Mouse (Mus musculus) thymus, adult 18-20 months (tissue): ENCODE data around the gene Usp46.
"Not testable (repeated sequence)": the region's sequence is repeated elsewhere in the genome, so short reads cannot be mapped to it uniquely, and the experiment has no call there.

Experiments used
- DNase-seq, 2 experiments: peaks; one replicate each; pipeline ENCODE4 v3.0.0; 2022; ENCODE audit warnings: mixed read lengths in 2 of 2

The Usp46 gene

DNA sequence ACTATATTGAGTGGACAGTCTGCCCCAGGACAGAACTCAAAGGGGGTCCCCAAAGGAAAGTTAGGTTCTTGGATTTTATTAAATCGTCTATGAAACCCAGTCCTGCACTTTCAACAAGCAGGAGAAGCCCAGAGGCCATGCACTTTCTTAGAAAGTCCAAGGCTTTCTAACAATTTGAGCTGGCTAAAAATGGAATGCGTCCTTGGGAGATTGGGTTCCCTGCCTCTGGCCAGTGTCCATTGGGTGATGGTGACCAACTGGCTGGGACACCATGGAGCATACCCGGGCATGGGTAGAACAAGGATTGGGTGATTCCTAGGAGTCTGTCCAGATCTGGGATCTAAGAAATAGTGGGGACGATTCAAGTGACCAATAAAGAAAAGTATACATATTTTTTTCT, 47.7 kb downstream of the Usp46 start:
- no peak for DNase-seq

DNA sequence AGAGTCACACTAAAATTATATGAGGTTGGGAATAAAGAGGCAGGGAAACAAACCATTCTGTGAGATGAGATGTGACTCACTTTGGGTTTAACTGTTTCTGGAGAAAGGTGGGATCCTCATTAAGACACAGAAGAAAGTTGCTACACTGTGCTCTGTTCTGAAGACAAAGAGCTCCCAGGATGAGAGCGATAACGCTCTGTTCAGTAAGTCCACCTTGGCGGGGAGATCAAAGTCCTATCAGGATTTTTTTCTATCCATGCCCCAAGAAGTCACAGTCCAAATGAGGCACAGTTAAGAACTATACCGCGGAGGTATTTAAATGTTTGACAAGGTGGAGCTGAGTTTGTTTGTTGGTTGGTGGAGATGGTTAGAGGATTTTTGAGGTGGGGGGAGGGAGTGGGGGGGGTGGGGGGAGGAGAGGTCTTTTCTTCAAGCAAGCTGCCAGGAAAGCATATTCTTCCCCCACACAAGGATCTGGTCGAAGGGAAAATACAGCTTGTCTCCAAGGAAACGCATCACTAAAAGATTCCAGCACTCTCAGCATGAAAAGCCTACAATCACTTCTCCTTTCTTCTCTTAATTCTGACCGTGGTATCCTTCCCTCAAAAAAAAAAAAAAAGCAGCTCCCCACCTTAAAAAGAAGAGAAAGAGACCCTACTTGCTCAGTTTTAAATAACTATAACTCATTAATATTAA, 49.2 kb downstream of the Usp46 start:
- no peak for DNase-seq

DNA sequence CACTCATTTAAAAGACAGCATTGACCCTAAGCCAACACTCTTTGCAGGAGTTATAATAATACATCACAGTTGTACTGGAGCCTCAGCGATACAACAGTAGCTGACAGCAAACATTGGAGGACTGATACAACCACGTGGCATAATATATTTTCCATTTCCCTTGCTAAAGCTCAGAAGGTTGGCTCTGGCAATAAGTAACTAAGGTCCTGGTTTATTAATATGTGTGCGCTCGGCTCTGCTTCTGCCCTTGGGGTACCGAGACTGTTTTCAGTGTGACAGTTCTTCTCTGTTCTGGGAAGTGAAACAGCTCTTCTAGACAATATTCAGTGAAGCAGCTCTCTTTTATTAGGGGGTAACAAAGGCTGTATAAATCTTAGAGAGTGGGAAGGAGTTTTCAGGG, 50.7 kb downstream of the Usp46 start:
- no peak for DNase-seq

DNA sequence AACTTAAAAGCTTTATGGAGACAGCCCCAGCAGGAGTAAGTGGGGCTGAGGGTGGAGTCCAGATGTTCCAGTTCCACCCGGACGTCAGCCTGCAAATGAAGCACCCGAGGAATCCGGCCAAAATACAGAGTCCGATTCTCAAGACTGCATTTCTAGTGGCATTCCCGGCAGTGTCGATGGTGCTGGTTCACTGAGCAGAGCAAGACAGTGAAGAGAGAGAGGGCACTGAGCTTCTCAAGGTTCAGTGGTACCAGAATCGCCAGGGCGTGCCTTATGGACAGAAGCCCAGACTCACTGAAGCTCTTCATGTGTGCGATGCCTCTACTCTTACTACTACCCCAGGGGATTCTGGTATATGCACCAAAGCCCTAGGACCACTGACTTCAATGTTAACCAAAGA, 56.6 kb downstream of the Usp46 start:
- DNase-seq: no peak

DNA sequence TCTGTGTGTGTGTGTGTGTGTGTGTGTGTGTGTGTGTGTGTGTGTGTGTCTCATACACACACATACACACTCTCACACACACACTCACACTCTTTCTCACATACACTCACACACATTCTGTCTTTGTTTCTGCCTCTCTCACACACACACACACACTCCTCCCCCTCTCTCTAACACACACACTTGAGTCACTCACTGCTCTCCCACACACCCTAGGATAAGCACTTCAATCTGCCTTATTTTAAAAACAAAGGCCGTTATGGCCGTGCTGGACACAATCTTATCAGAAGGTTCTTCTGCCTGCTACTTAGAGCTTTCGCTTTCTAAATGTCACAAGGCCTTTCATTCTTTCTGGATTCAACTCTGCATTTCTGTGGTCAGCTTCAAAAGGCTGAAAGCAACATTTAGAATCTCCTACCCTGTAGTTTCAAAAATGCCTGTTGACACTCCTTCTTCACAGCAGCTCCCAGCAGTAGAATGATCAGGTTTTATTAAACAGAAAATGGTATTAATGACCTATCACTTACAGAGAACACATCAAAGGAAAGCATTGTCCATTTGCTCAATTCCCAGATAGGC, 60.6 kb downstream of the Usp46 start:
- no peak for DNase-seq

DNA sequence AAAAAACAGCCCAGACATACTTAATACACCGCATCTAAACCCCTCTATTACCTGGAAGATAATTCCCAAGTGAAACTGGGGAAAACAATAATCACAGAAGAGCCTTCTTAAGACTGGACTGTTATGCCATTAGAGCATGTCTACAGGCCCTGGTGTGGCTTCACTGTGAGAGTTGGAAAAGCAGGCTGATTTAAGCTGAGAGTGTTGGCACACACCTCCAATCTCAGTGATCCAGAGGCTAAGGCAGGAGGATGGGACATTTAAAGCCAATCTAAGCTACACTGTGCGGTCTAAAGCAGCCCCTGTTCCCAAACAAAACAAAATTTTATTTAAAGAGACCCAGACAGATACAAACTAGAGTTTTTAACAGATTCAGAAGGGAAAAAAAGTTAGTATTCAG, 62.3 kb downstream of the Usp46 start:
- DNase-seq: no peak

DNA sequence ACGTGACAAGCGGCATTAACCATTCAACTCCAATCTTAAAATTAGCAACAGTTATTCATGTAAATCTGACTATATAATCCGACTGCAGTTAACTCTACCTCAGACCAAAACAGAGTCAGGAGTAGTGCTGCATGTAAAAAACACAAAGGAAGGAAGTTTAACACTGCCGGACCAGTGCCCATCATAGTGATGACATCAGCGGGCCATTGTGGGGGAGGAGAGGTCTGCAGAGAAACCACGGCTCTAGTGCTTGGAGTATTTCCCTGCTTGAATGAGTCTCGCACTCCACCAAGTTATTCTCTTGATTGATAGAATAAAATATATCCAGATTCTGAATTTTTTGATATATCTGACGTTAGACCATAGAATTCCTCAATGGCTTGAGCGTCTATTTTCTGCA, 66.5 kb downstream of the Usp46 start:
- DNase-seq: no peak

DNA sequence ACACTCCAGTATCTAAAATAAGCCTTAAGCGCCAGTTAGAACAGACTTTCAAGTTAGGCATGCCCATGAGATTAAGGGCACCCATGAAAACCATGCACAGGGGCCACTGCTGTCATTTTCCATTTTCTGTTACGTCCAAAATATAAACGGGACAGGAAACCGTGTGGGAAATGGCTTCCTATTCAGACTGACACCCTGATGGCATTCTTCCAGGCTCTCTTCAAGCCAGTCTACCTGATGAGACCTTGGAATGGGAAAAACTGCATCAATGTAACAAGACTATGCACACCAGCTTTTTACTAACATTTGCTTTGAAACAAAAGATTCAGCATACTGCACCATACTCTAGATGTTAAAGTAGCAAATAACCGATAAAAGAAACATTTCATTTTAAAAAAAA, 69.3 kb downstream of the Usp46 start:
- no peak for DNase-seq

DNA sequence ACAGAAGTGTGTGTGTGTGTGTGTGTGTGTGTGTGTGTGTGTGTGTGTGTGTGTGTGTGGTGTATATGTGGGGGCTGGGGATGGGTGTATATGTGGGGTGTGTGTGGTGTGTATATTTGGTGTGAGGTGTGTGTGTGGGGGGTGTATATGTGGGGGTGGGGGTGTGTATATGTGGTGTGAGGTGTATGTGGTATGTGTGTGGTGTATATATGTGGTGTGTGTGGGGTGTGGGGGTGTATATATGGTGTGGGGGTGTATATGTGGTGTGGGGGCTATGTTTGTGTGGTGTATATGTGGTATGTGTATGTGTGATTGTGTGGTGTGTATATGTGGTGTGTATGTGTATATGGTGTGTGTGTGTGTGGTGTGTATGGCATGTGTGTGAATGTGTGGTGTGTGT, 73.4 kb downstream of the Usp46 start:
- no peak for DNase-seq

DNA sequence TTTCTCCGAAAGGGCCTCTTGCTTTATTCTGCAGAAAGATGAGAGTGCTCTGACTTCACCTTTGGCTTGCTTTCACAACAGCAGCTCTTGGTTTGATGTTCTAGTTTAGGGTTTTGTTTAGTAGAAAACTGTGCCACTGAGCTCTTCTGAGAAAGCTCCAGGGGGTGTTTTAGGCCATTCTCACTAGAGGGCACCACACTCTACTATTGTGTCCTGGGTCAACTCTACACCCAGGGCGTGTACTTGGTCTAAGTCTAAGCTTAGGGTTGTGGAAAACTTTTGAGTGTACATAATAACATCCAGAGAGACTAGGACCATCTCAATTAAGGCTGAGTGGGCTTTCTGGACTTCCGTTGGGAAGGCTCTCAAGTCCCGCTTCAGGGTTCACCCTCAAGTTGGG, 74.7 kb downstream of the Usp46 start:
- no peak for DNase-seq

DNA sequence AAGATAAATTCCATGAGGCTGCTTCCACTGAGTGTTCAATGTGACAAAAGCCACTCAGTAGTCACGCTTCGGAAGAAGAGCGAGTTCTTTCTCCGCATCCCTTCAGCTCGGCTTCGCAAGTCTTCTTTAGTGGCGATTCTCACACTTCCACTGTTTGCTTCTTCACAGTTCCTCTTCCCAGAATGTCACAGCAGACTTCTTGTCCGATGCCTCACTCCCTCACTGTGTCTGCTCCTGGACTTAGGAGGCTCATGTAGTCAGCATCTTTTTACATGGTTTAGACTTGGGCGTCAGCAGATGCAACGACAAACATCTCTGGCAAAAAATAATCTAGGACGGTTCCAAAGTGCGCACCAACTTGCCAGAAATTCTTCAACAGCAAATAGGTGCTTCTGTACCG, 75.9 kb downstream of the Usp46 start:
- no peak for DNase-seq

DNA sequence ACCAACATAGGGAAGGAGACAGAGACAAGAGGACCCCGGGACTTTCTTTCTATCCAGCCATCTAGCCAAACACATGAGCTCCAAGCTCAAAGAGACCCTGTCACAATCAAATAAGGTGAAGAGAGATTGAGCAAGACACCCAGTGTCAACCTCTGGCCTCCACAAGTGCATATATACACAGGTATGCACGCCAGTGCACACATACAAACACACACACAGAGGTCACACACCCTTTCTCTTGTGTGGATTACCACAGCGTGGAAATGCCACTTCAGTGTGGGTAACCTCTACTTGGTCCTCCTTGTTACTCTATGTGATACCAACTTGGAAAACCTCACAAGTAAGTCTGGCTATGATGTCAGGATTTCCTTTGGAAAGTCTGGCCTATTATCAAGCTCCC, 78.7 kb downstream of the Usp46 start:
- no peak for DNase-seq

DNA sequence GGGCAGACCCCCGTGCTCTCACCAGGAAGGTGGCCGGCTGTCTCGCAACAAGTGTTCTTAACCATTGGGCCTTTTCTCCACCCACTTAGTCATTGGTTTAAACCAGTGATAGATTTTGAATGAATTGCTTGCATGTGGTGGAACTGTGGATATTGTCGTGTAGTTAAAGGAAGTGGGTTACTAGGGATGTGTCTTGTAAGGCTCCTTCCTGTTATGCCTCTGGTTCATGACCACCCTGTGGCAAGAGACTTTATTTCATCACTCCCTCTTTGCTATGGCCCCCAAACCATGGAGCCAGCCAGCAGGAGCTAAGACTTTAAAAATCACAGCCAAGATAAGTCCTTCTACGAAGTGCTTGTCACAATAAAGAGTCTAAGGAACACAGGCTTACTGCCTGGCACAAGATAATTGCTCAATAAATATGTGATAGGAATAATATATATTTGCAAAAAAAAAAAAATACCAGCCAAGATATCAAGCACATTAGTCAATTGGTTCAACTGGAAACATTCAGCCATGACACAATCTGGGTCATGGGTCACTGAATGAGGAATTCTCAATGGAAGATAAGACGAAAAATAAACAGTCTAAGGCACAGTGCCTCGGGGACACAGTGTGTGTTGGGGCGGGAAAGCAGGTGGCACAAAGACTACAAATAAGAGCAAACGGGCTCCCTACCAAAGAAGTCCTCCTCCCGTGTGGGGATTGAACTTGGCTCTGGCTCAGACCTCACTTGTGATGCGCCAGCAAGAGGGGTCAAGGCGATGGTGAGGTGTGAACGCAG, 80.3 kb downstream of the Usp46 start:
- DNase-seq: no peak

DNA sequence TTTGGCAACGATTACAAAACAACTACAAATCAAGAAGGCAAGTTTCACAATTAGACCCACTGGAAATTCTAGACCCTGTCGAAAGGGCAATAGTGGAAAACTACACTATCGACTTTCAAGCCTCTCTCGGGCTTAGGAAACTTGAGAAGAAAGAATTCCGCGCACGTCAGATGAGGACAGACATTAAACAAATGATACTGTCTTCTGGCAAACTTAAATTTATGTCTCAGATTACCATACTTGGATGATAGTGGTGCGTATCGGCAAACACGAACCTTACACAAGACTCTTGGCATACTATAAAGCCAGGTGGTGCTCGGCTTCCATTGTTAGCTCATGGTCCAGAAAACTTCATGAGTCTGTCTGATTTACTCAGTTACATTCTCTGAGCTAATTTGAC, 90.8 kb downstream of the Usp46 start:
- no peak for DNase-seq

DNA sequence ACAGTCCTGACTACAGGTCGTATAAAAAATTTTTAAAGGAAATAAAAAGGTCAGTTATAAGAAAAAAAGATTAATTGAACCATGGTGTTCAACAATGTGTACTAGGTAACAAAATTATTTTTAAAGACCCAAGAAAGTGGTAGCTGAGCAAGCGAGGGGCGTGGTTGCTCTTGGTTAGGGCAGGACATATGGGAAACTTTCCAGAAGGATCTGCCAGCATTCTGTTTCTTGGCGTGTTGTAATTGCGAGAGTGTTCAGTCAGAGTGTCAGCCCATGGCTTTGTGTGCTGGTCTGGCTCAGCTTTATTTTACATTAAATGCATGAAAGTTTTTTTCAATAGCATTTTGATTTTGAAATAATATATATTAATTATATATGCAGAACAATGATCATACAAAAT, 96.5 kb downstream of the Usp46 start:
- DNase-seq: no peak

DNA sequence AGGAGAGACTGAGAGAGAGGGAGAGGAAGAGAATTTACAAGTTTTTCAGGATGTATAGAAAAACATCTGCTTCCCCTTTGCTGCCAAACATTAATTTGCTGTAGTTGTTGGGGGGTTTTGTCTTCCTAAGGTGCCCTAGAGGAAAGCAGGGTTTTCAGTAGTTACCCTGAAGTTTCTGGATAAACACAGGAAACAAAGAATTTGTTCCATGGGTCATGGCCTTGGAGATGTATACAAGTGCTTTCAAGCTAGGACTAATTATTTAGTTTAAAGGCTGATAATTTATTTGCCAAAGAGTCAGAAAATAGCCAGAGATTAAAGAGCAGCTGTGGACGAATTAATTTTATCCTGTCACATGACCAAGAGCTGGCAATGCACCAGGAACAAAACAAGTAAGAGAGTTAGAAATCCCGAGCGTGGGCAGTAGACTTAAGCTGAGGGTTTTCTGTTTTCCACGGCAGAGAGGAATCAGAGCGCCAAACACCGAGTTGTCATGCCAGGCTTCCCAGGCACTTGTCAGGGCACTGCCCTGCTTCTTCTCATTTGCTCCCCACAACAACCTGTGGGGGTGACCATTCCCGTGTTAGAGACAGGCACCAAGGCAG, 98.1 kb downstream of the Usp46 start:
- no peak for DNase-seq

DNA sequence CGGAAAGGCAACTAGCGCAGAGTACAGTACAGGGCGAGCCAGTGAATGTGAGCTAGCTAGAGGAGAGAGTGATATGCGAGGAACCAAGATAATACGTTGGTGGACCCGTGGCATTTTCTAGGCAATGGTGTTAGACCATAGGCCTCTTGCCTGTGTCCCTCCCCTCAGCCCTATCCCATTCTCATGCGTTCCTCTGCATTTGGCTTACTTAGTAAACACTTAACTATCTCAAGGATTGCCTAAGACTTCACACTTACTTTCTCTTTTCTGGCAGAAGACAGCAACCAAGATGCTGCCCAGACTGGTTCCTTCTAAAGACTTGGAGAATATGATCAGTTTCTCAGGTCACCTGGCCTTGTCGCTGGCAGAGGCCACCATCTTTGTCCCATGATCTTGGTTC, 98.9 kb downstream of the Usp46 start:
- DNase-seq: no peak

DNA sequence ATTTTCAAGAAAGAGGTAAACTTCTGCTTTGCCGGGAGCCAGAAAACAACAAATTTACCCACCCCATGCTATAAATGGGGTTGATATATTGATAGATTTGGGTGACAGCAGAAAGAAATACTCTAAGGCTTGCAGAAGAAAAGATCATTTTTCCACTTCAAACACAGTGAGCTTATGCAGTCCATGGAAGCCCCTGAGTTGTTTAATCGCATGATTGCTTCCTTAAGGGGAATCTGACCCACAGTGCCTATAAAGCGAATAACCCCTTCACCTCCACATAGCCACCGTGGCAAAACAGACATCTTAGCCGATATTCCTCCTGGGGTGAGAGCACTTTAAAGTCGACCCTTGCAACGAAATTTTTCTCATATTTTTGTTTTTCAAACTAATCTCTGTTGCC, 108.5 kb downstream of the Usp46 start:
- DNase-seq: no peak

DNA sequence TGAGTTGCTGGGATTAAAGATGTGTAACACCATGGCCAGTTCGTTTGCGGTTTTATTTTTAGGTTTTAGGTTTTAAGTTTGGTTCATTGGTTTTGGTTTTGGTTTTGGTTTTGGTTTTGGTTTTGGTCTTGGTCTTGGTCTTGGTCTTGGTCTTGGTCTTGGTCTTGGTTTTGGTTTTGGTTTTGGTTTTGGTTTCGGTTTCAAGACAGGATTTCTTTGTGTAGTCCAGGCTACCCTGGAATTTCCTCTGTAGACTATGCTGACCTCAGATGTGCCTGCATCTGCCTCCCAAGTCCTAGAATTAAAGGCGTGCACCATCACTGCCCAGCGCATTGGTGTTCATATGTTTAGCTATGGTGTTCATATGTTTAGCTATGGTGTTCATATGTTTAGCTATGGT, 109.6 kb downstream of the Usp46 start:
- DNase-seq: not testable (repeated sequence)

DNA sequence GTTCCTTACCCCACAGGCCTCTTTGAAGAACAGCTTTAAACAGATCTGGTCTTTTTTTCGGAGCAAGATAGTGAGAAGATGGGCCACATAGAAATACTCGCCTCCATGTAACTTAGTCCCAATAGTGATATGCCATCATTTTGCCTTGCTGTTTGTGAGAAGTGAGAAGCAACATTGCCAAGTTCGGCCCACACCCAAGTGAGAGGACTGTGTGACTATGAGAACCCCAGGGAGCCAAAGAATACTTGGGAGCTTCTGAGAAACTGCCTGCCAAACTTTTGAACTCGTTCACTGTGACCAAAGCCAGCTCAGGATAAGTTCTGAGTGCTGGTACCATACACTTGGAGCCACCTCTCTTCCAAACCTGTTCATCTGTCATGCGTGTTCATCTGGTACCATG, 110.1 kb downstream of the Usp46 start:
- DNase-seq: no peak

DNA sequence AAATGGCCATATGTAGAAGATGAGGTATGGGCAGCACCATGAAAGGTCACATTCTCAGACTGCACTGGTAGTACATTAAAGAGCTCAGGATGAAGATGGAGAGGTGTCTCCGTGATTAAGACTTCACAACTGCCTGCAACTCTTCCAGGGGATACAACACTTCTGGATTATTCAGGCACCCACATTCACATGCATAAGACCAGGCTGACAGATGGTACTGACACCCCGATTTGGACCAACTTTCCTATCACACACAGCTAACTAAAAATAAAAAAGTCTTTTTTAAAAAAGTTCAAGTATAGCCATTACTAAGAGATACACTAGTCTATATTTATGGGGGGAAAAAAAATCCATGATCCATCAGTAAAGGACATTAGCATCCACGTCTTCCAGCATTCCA, 112.5 kb downstream of the Usp46 start:
- no peak for DNase-seq

DNA sequence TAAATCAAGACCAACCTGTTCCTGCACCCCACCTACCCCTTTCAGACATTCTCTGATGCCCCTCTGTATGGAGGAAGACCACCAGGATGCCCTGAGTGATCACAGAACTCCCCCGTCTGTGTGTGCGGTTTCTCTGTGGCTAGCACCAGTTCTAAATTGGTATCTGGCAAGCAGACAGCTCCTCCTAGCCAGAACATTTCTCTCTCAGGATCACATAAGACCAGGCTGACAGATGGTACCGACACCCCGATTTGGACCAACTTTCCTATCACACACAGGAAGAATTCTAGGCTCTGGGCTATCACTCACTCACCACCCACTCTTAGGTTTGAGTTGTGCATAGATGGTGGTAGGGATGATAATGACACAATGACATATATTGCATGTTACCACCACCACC, 113.2 kb downstream of the Usp46 start:
- DNase-seq: no peak

DNA sequence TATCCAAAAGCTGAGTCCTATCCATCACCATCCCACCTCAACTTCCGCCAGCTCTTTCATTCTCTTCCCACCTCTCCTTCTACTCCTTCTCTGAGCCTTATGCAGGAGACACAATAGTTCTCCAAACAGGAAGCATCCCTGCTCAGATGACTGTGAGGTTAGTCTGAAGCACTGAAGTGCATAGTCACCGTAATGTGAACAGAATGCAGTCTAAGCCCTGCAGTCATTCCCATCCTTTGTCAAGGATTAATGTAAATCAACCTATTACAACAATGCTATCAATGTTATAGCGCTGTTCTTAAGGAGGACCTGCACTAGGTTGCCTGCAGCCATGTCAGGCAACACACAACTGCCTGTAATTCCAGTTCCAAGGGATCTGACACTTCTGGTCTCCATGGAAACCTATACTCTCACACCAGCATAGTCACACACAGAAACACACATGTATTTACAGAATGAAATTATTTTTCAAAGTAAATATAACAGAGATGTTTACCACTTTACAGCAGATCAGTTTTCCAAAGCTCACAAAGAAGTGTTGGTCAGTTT, 115.1 kb downstream of the Usp46 start:
- no peak for DNase-seq

DNA sequence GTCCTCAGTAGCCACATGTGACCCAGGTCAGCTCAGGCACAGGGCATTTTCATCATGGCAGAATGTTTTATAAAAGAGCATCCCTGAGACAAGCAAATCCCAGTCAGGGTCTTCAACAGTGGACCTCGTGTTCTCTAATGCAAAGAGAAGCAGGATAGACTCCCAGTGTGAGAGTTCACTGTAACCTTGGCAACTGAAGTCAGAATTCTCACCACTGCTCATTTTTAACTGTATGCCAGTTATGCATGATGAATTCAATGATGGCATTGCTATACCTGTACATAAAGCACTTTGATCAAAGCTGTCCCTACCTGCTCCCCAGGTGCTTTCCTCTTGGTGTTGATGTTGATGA, 116.6 kb downstream of the Usp46 start:
- no peak for DNase-seq
